Mouse (Mus musculus): ENCODE measurements at regions not wholly inside any gene's neighbourhood (a gene's known extent, or its start where the extent isn't known, plus 50 kb on each side); places are given as distances from the start of the nearest gene placed in this dataset.

- no peak for ATAC-seq (ENCODE audit: insufficient number of reproducible peaks, low FRiP score, low TSS enrichment)
These were observed 291.7 kb downstream of the Irx2 start for GRCm38 (mm10) chr13:72920368-72920767.

DNA sequence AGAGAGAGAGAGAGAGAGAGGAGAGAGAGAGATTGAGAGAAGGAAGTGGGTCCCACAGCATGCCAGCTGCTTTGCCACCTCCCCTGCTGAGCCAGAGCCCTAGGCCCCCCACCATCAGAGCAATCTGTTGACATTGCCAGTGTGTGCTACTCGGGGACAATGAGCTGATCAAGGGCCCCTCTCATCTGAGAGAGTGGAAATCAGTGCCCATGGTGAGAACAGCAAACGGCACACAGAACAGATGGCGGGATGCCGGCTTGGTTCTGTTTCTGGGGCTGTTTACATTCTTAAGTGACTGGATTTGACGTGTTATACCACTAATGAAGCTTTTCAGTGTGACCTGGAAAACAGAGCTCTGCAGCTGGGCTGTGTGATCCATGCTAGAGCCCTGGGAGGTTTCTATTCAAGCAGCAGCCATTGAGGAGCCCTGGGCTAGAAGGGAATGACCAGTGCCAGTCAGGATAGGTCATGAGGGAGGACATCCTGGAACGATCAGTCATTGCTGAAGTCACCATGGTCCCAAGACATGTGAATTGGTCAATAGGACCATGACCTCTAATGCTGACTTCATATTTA, 296.0 kb downstream of the Irx2 start:
- no peak for ATAC-seq (ENCODE audit: insufficient number of reproducible peaks, low FRiP score, low TSS enrichment)

- no peak for ATAC-seq (ENCODE audit: insufficient number of reproducible peaks, low FRiP score, low TSS enrichment)
These were observed 308.6 kb downstream of the Irx2 start for GRCm38 (mm10) chr13:72937246-72937645.

GRCm38 (mm10) chr13:72938156-72938874, 309.7 kb downstream of the Irx2 start:
- ATAC-seq (ENCODE audit: insufficient number of reproducible peaks, low FRiP score, low TSS enrichment) = no peak

DNA sequence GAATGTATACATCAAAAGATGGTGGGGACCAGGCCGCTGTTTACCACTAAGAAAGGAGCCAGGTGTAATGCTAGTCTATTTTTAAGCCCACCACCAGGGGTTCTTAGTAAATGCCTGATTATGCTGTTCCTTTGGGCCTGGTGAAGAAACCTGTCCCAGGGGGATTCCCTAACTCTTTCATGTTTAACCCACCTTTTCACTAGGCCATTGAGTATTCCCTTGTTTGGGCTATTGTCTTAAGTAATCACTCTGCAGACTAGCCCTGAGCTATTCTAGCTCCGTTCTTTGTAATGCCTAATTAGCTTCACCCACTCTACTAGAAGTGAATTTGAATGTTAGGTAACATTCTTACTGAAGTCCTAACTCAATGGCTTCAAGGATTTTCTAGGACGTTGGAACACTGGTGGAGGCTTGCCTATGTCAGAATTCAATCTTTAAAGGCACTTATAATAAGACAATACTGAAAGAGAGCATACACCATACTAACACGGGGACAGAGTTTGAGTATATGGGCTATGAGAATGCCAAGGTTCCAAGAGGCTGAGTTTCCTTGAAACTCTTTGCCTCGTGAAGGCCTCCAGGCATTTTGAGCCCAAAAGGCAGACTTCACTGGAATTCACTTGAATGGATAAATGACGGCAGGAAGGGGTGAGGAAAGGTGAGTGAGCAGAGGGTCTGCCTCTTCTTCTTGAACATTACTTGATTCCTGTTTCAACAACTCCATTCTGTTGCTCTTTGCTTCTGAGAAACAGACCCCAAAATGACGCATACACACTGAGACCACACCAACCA, 312.7 kb upstream of the Irx4 start:
- ATAC-seq (ENCODE audit: insufficient number of reproducible peaks, low FRiP score, low TSS enrichment) = no peak

DNA sequence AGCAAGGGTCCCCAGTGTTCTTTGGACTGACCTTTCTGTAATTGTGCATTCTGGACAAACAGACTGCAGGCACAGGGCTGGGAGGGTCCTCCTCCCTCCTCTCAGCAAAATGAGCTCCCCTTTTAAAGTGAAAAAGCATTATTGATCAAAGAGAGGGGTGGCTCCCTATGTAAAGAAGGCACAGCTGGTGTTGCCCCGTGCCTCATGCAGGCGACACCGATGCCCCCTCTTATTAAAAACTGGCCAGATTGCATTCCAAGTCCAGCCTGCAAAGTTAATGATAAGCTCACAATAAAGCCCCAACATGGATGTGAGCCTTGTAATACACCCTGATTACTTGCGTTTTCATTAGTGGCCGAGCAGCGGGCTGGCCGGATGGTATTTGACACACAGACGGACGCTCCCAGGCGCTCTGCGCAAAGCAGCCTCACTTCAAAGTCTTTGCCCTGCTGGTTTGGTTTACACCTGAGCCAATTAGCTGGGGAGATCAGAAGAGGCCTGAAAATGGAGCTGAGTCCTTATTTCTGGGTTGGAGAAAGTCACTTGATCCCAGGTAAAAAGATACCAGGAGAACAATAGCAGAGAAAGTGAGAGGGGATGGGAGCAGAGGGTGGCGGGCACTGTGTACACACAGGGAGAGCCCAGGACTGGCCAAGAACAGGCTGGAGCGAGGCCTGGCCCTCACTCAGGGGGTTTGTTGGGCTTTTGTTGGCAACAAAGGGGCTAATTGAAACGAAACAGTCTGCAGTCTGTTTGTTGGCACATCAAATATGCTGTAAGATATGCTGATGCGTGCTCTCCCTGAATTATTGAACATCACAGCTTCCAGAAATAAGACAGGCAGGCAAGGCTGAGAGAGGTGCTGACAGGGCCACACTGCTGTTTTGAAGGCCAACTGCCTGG, 301.4 kb upstream of the Irx4 start:
- no peak for ATAC-seq (ENCODE audit: insufficient number of reproducible peaks, low FRiP score, low TSS enrichment)

GRCm38 (mm10) chr13:72961291-72961690, 299.0 kb upstream of the Irx4 start:
- ATAC-seq (ENCODE audit: insufficient number of reproducible peaks, low FRiP score, low TSS enrichment) = no peak

GRCm38 (mm10) chr13:72972165-72972564, 288.1 kb upstream of the Irx4 start:
- ATAC-seq (ENCODE audit: insufficient number of reproducible peaks, low FRiP score, low TSS enrichment) = no peak

GRCm38 (mm10) chr13:72972894-72973293, 287.4 kb upstream of the Irx4 start:
- ATAC-seq (ENCODE audit: insufficient number of reproducible peaks, low FRiP score, low TSS enrichment) = no peak

DNA sequence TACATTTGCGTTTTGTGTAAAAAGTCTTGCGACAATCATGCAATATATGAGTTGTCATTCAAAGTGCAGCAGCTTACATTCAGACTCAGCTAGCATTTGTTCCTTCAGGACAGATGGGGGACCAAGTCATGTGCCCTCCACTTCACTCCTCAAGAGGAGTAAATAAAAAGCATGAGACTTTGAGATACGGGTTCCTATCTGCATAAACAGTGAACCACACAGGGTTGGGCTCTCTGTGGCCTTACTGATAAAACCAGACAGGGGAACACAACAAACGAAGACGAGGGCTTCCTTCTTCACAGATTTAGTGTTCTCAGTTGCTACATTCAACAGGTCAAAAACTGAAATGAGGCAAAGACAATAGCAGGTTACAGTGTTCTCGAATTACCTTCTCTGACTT, 283.1 kb upstream of the Irx4 start:
- ATAC-seq (ENCODE audit: insufficient number of reproducible peaks, low FRiP score, low TSS enrichment) = no peak

- no peak for ATAC-seq (ENCODE audit: insufficient number of reproducible peaks, low FRiP score, low TSS enrichment)
These were observed 282.3 kb upstream of the Irx4 start for GRCm38 (mm10) chr13:72977971-72978370.

- no peak for ATAC-seq (ENCODE audit: insufficient number of reproducible peaks, low FRiP score, low TSS enrichment)
These were observed 281.3 kb upstream of the Irx4 start for GRCm38 (mm10) chr13:72978966-72979365.

DNA sequence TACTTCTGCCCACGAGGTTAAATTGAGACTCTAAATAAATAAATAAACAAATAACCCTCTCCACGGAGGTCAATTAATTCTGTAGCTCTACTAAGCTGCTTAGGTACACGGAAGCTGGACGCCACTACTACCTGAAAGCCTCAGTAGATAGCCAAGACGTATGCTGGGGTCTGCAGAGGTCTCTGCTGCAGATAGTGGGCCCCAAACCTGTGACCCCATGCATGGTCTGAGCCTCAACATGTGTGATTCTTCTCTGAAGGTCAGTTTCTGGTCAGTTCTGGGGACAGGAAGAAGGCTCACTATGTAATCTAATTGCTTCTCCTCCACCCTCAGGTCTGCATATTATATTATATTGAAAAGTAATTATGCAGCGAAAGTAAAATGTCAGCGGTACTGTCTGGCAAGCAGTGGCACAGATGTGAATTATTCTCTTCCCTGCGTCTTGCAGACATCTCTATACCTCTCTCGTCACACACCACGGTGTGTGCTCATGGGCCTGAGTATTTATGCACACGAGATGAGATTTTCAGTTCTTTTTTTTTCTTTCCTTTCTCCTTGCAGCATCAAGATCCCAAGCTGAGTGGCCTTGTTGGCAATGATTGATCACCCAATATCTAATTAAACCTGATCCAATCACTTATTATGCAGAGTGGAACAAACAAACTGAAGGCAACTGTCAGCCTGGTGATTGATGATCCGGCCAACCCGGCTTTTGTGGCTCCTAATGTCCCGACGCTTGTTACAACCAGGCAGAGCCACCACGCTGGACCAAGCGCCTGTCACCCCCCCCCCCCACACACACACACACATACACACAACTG, 267.5 kb upstream of the Irx4 start:
- ATAC-seq (ENCODE audit: insufficient number of reproducible peaks, low FRiP score, low TSS enrichment) = no peak

GRCm38 (mm10) chr13:72993410-72993858, 266.8 kb upstream of the Irx4 start:
- no peak for ATAC-seq (ENCODE audit: insufficient number of reproducible peaks, low FRiP score, low TSS enrichment)

DNA sequence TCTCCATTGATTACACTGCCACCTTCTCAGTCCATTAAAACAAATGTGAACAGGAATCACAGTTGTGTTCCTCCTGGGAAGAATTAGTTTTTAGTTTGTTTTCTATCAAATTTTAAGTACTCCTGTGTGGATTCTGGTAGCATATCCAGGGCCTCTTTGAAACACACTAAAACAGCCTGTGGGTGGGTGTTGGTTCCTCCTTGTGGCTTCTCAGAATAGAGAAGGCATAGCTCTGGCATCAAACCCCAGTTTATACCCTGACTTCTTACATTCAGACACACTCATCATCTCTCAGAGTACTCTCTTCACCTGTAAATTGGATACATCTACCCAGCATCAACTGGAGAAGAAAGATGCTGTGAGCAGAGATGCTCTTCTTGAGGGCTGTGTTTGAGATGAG, 265.7 kb upstream of the Irx4 start:
- ATAC-seq (ENCODE audit: insufficient number of reproducible peaks, low FRiP score, low TSS enrichment) = no peak

DNA sequence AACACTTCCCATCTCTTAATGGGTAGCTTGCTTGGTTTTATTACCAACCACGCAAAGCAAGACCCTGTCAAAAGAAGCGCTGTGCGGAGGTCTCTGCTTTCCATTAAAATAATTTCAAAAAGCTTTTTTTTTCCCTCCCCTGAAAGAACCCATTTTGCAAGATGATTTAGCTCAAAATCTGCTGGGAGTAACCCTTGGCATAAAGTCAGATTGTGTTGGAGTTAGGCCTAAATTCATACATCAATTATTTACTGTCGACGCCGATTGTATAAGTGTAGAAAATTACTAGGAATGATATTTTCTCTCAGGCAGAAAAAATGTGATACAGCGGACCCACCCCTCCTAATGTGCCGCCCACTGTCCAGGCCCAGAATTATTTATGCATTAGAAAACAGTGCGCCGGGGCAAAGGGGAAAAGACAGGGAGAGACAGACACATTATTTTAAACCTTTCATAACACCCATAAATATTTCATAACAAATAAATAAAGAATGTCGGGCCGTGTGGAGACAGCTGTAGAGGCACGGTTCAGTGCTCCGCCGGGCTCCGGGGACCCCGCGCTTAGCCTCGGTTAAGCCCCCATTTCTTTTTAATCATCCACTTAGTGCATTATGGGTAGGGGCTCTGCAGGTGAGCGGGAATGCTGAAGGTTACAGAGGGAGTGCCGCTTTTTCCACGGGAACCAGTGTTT, 251.3 kb upstream of the Irx4 start:
- no peak for ATAC-seq (ENCODE audit: insufficient number of reproducible peaks, low FRiP score, low TSS enrichment)

- no peak for ATAC-seq (ENCODE audit: insufficient number of reproducible peaks, low FRiP score, low TSS enrichment)
These were observed 250.5 kb upstream of the Irx4 start for GRCm38 (mm10) chr13:73009547-73010475.

DNA sequence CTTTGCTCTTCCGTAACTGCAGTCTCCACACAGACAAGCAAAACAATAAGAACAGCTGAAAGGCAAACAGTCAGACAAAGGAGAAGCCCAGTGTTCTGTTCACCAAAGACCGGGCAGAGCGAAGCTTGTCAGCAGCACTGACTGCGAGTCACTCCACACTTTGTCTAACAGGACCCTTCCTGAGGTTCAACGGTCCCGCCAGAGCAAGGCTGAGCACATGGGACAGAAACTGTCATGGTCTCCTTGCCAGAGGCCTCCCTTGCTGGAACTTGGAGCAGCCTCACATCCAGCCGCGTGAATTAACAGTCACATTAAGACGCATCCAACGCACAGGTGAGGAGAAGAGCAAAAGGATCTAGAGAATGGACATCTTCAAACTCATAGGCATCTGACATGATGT, 241.1 kb upstream of the Irx4 start:
- ATAC-seq (ENCODE audit: insufficient number of reproducible peaks, low FRiP score, low TSS enrichment) = no peak

Data from cerebellum, adult (tissue).